Mouse (Mus musculus): ENCODE measurements at regions not wholly inside any gene's neighbourhood (a gene's known extent, or its start where the extent isn't known, plus 50 kb on each side); places are given as distances from the start of the nearest gene placed in this dataset.
A peak's percentile ranks its signal among the peaks of the same experiment; 100 is the strongest.

DNA sequence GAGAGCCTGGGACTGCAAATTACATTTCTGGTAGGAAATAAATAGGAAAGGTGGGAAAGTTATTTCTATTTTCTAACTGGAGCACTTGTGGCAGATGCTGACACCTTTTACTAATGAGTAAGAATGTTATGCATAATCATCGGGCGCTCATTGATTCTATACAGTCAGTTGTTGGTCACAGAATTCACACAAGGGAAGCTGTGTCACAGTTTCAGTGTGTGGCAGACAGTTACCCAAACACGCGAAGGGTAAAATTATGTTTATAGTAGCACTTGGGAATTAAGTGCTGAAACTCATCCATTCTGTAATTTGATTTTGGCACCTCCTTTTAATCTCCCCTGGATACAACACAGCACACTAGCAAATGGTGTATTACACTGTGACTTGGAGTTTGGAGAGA, 1376.8 kb downstream of the Sis start:
- H3K4me3 ChIP-seq (replicated peaks; ENCODE audit: low read depth, low read length), result no peak overlapping the region
- no peaks in the 10 kb centered on the region for H3K9me3 ChIP-seq (replicated peaks; ENCODE audit: low read length)
- no peaks in the 10 kb centered on the region for H3K4me1 ChIP-seq (replicated peaks; ENCODE audit: insufficient read depth, low read length)
- no peaks in the 10 kb centered on the region for H3K36me3 ChIP-seq (ENCODE audit: insufficient read depth, low read length)
- ATAC-seq (replicated peaks; ENCODE audit: low FRiP score, low read depth), result no peak
- H3K27ac ChIP-seq, result no peak overlapping the region
- H3K4me2 ChIP-seq (ENCODE audit: low read length), result no peak overlapping the region
- H3K9ac ChIP-seq (ENCODE audit: low read depth, low read length), result no peak overlapping the region
- 88% methylated on average over 4 of the region's 4 CpGs for WGBS
- no peaks in the 10 kb centered on the region for H3K27me3 ChIP-seq (ENCODE audit: insufficient read depth, low read length)
- no peak for TF ChIP-seq CTCF (IDR thresholded peaks at IDR 0.05; ENCODE audit: low read depth)
- DNase-seq (ENCODE audit: low spot score), result no peak

DNA sequence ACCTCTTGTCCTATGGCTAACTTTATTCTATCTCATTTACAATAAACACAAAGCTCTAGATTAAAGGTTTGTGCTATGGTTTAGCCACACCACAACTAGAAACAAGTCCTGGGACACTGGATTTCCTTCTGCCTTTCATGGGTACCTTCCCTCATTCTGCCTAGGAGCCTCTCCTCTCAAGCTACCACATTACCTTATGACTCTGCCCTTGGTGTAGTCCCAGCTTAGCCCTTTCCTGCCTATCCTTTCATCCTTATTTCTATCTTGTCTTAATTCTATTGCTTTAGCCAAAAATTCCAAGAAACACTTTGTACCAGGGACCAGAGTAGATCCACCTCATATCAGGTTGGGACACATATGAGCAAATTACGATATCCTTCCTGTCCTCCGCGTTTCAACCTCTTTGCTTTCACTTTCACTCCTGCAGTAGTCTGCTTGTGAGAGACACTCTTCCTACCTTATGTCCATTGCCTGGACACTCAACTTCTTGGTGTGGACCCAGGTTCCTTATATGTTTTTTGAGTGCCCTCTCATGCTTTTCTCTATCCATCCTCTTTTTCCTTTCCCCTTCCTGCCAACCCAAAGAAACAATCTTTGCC, 1403.7 kb downstream of the Sis start:
- H3K27me3 ChIP-seq (ENCODE audit: insufficient read depth, low read length), result no peaks in the 10 kb centered on the region
- no peaks in the 10 kb centered on the region for H3K4me1 ChIP-seq (replicated peaks; ENCODE audit: insufficient read depth, low read length)
- DNase-seq (ENCODE audit: low spot score) (no peak), ATAC-seq (replicated peaks; ENCODE audit: low FRiP score, low read depth) (no peak)
- no peaks in the 10 kb centered on the region for H3K36me3 ChIP-seq (ENCODE audit: insufficient read depth, low read length)
- no peak overlapping the region for H3K4me2 ChIP-seq (ENCODE audit: low read length)
- no peaks in the 10 kb centered on the region for H3K9me3 ChIP-seq (replicated peaks; ENCODE audit: low read length)
- TF ChIP-seq CTCF (IDR thresholded peaks at IDR 0.05; ENCODE audit: low read depth), result no peak
- 98% methylated on average over 3 of the region's 3 CpGs for whole genome bisulfite sequencing
- H3K9ac ChIP-seq (ENCODE audit: low read depth, low read length), result no peak overlapping the region
- no peak overlapping the region for H3K27ac ChIP-seq
- no peak overlapping the region for H3K4me3 ChIP-seq (replicated peaks; ENCODE audit: low read depth, low read length)

DNA sequence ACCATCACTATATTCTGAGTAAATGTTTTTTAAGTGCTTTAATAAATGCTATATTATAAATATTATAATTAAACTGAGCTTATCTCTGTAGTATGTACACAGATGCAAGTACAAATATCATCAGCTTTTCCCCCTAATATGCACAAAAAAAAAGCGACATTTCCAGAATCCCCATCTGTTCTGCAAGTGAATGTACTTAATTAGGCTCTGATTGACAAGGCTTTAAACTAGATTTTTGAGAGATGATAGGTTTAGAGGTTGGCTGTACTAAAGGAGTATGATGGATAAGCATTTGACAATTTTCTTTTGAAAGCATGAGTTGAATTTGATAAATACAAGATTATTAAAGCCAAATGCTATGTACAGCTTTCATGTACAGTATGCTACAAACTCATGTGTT, 1404.8 kb downstream of the Sis start:
- DNase-seq (ENCODE audit: low spot score) (no peak), ATAC-seq (replicated peaks; ENCODE audit: low FRiP score, low read depth) (no peak)
- no peaks in the 10 kb centered on the region for H3K36me3 ChIP-seq (ENCODE audit: insufficient read depth, low read length)
- TF ChIP-seq CTCF (IDR thresholded peaks at IDR 0.05; ENCODE audit: low read depth), result no peak
- no peaks in the 10 kb centered on the region for H3K27me3 ChIP-seq (ENCODE audit: insufficient read depth, low read length)
- no peak overlapping the region for H3K9ac ChIP-seq (ENCODE audit: low read depth, low read length)
- H3K27ac ChIP-seq, result no peak overlapping the region
- no peaks in the 10 kb centered on the region for H3K4me1 ChIP-seq (replicated peaks; ENCODE audit: insufficient read depth, low read length)
- no peak overlapping the region for H3K4me3 ChIP-seq (replicated peaks; ENCODE audit: low read depth, low read length)
- 78% methylated on average over 1 of the region's 1 CpGs for WGBS
- no peaks in the 10 kb centered on the region for H3K9me3 ChIP-seq (replicated peaks; ENCODE audit: low read length)
- H3K4me2 ChIP-seq (ENCODE audit: low read length), result no peak overlapping the region

DNA sequence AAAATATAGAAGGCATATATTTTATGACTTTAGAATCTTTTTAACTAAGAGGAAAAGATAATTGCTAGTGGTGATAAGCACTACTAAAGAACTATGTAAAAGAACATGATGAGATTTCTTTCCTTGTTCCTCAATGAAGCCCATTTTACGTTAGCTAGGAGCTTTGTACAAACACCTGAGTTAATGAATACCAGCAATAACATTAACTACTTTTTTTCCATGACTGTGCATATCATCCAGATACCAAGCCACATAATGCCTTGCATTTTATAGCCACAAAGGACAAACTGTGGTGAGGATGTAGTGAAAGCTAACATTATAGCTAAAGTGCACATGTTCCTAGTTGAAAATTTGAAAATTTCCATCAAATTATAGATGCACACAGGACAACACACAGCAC, 1421.8 kb downstream of the Sis start:
- no peak overlapping the region for H3K27ac ChIP-seq
- no peaks in the 10 kb centered on the region for H3K27me3 ChIP-seq (ENCODE audit: insufficient read depth, low read length)
- ATAC-seq (replicated peaks; ENCODE audit: low FRiP score, low read depth) (no peak), DNase-seq (ENCODE audit: low spot score) (no peak)
- no peak overlapping the region for H3K4me3 ChIP-seq (replicated peaks; ENCODE audit: low read depth, low read length)
- TF ChIP-seq CTCF (IDR thresholded peaks at IDR 0.05; ENCODE audit: low read depth), result no peak
- H3K4me1 ChIP-seq (replicated peaks; ENCODE audit: insufficient read depth, low read length), result no peaks in the 10 kb centered on the region
- no peaks in the 10 kb centered on the region for H3K9me3 ChIP-seq (replicated peaks; ENCODE audit: low read length)
- H3K4me2 ChIP-seq (ENCODE audit: low read length), result no peak overlapping the region
- no peaks in the 10 kb centered on the region for H3K36me3 ChIP-seq (ENCODE audit: insufficient read depth, low read length)
- H3K9ac ChIP-seq (ENCODE audit: low read depth, low read length), result no peak overlapping the region
- 49% methylated on average over 1 of the region's 1 CpGs for WGBS

DNA sequence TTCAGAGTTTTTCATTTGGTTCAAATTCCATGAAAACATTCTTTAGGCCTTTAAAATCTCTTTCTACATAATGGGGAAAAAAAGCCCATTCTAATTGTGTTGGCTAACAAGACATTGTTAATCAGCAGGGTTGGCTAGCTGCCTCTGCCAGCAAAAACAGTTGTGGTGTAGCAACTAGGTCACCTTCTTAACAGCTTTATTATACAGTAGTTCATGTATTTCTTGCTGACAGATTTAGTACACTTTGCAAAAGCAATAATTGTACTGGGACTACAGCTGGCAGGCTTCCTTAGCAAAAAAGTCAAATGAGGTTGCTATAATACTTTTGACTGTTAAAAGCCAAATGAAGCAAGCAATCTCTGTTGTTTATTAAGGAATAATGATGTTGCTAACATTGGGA, 1454.8 kb downstream of the Sis start:
- no peak for TF ChIP-seq CTCF (IDR thresholded peaks at IDR 0.05; ENCODE audit: low read depth)
- DNase-seq (ENCODE audit: low spot score), result peak; percentile 72
- Histone ChIP-seq H3K4me2 (ENCODE audit: low read length) (no peak overlapping the region), H3K4me1 (replicated peaks; ENCODE audit: insufficient read depth, low read length) (no peaks in the 10 kb centered on the region), H3K27me3 (ENCODE audit: insufficient read depth, low read length) (no peaks in the 10 kb centered on the region), H3K4me3 (replicated peaks; ENCODE audit: low read depth, low read length) (no peak overlapping the region), H3K36me3 (ENCODE audit: insufficient read depth, low read length) (no peaks in the 10 kb centered on the region), H3K27ac (no peak overlapping the region), H3K9ac (ENCODE audit: low read depth, low read length) (no peak overlapping the region), H3K9me3 (replicated peaks; ENCODE audit: low read length) (no peaks in the 10 kb centered on the region)
- ATAC-seq (replicated peaks; ENCODE audit: low FRiP score, low read depth), result no peak

All from kidney, postnatal 0 days (tissue).